In genomic region chr10:42562272-42562671, GRCm38 (mm10) we compare ENCODE assay signal across 10 mouse cellular contexts. TPM values are rescaled to one million over a fixed set of nuclear protein-coding genes. Genes with fewer than 3 reads are reported as not detected.
DNase-seq lines count a peak whose midpoint lies in the region; ATAC-seq lines count a peak whose summit lies in the region.
"Had no signal": no experiment of that assay in that cellular context is flagged by ENCODE, and none has a peak within 500 bp of the region (broad histone marks: within the 10 kb centered on the region; RNA-seq: fewer than 3 reads in every experiment).

No protein-coding gene starts in this region.

- DNase-seq in heart, embryonic 10.5 days (ENCODE audit: low spot score) = peak; percentile 93
- no peak for DNase-seq in heart, adult 18-20 months
- DNase-seq in ES-CJ7 (ENCODE audit: low read depth, low spot score) = peak; percentile 91
- DNase-seq in forelimb bud, embryonic 11.5 days (ENCODE audit: low read depth, low spot score) = peak; percentile 83
- peak; percentile 70 for DNase-seq in lung, postnatal 10 days
- no peak for DNase-seq in urinary bladder, postnatal 4 days (ENCODE audit: low spot score in 2 of 2)
- DNase-seq in cerebellum, postnatal 10 days = no peak
- DNase-seq: cerebellum, adult 2 months had no signal

- H3K4me1 ChIP-seq in heart, embryonic 10.5 days = no peaks in the 10 kb centered on the region

- H3K4me3 ChIP-seq in heart, embryonic 10.5 days = no peak overlapping the region

- no peaks in the 10 kb centered on the region for H3K9me3 ChIP-seq in heart, embryonic 10.5 days

- peaks cover 44% of the 10 kb centered on the region for H3K27me3 ChIP-seq in heart, embryonic 10.5 days (ENCODE audit: insufficient read depth, poor library complexity, severe bottlenecking)

- ATAC-seq in monocyte, adult 5-6 weeks (replicated peaks; ENCODE audit: insufficient number of reproducible peaks, low FRiP score, low TSS enrichment, poor library complexity, severe bottlenecking) = no peak

- H3K36me3 ChIP-seq in heart, embryonic 10.5 days = no peaks in the 10 kb centered on the region

- H3K27ac ChIP-seq in heart, embryonic 10.5 days = no peak overlapping the region

- WGBS in heart, embryonic 10.5 days = 1% methylated on average over 12 of the region's 12 CpGs

RNA-seq across cellular contexts. Expression of gene Nr2e1, which starts 21.2 kb away (rescaled TPM):
- not detected in 2 replicates for polyA plus RNA-seq in heart, embryonic 10.5 days (2016; fragmentation: Nextera tagmentation; extraction: Ambion mirVana)
- total RNA-seq in heart, adult 18-20 months (2021) = not detected
- not detected in 3 replicates for total RNA-seq in monocyte, adult 5-6 weeks (2017)
- polyA plus RNA-seq: heart, embryonic 16.5 days had no signal

RNA-seq across cellular contexts. Expression of gene Ostm1, which starts 21.4 kb away (rescaled TPM):
- polyA plus RNA-seq in heart, embryonic 10.5 days (2016; fragmentation: Nextera tagmentation; extraction: Ambion mirVana) = 21.1 and 31.6 TPM in 2 replicates
- total RNA-seq in heart, adult 18-20 months (2021) = 10 to 100 TPM; 21.2 to 22.7 TPM
- total RNA-seq in monocyte, adult 5-6 weeks (2017) = 73.5 to 79.9 TPM (median 79.6 TPM) in 3 replicates

Comparison
In these comparisons a context has a peak if more than half of its experiments do, and no peak if none do; other contexts are left out.
1. DNase-seq: peak in heart, embryonic 10.5 days (single experiment), ES-CJ7 (single experiment), forelimb bud, embryonic 11.5 days (single experiment) and lung, postnatal 10 days (single experiment); none in heart, adult 18-20 months (0 of 2), urinary bladder, postnatal 4 days (0 of 2) and cerebellum, postnatal 10 days (0 of 2).